Mouse (Mus musculus): ENCODE results near the gene Rsbn1. TPM values are rescaled to one million over a fixed set of nuclear protein-coding genes. Genes with fewer than 3 reads are reported as not detected.

The Rsbn1 gene
- polyA plus RNA-seq, 1 experiment from 2014 or later, result 10.4 TPM

DNA sequence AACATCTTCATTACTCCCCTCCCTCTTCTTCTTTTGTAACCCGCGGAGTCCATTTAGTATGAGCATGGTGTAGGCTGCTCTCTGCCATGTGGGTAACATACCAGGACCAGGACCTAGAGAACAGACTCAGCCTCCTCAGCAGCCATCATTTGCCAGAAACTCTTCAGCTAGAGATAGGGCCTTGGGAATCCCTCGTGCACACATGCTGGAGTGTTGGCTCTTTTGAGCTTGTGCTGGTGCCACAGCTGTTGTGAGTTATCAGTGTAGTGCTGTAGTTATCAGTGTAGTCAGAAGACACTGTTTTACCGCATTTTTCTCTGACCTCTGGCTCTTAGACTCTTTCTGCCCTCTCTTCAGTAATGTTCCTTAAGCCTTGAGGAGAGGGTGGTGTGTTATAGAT lies 75.4 kb downstream of the Rsbn1 start:
- ATAC-seq (no peak), DNase-seq (ENCODE audit: low spot score) (no peak)
- no peak overlapping the region for H3K4me2 ChIP-seq (replicated peaks; ENCODE audit: low read depth, low read length)
- no peaks in the 10 kb centered on the region for H3K27me3 ChIP-seq (replicated peaks; ENCODE audit: insufficient read depth, low read length)
- H3K4me3 ChIP-seq (ENCODE audit: low read depth, low read length), result no peak overlapping the region
- 85% methylated on average over 4 of the region's 4 CpGs for WGBS
- peaks cover 16% of the 10 kb centered on the region for H3K36me3 ChIP-seq (ENCODE audit: insufficient read depth, low read length)
- H3K27ac ChIP-seq (ENCODE audit: low read length), result no peak overlapping the region
- TF ChIP-seq EP300 (IDR thresholded peaks at IDR 0.05) (no peak), CTCF (IDR thresholded peaks at IDR 0.05) (no peak)
- no peaks in the 10 kb centered on the region for H3K9me3 ChIP-seq (ENCODE audit: low read length)
- H3K9ac ChIP-seq (replicated peaks; ENCODE audit: low read depth), result no peak overlapping the region
- no peaks in the 10 kb centered on the region for H3K4me1 ChIP-seq (ENCODE audit: insufficient read depth, low read depth, low read length)

DNA sequence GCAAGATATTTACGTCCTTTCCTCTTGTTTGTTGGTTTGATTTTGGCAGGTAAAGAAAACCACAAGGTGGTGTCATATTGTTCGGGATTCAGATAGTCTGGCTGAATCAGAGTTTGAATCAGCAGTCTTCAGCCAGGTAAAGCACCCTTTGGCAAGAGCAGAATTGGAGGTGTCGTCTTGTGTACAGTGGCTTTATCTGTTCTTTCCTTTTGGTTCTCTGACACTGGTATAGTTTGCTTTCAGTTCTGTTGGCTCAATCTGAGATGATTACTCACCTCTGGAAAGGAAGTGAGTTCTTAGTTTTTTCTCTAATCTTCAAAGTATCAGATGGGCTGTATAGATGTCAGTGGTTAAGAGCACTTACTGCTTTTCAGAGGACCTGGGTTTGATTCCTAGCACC lies 77.4 kb downstream of the Rsbn1 start:
- no peak overlapping the region for H3K27ac ChIP-seq (ENCODE audit: low read length)
- peaks cover 16% of the 10 kb centered on the region for H3K36me3 ChIP-seq (ENCODE audit: insufficient read depth, low read length)
- H3K9me3 ChIP-seq (ENCODE audit: low read length), result no peaks in the 10 kb centered on the region
- H3K27me3 ChIP-seq (replicated peaks; ENCODE audit: insufficient read depth, low read length), result no peaks in the 10 kb centered on the region
- H3K4me2 ChIP-seq (replicated peaks; ENCODE audit: low read depth, low read length), result no peak overlapping the region
- 94% methylated on average over 3 of the region's 3 CpGs for WGBS
- H3K9ac ChIP-seq (replicated peaks; ENCODE audit: low read depth), result no peak overlapping the region
- no peaks in the 10 kb centered on the region for H3K4me1 ChIP-seq (ENCODE audit: insufficient read depth, low read depth, low read length)
- ATAC-seq (no peak), DNase-seq (ENCODE audit: low spot score) (no peak)
- H3K4me3 ChIP-seq (ENCODE audit: low read depth, low read length), result no peak overlapping the region
- TF ChIP-seq CTCF (IDR thresholded peaks at IDR 0.05) (no peak), EP300 (IDR thresholded peaks at IDR 0.05) (no peak)

DNA sequence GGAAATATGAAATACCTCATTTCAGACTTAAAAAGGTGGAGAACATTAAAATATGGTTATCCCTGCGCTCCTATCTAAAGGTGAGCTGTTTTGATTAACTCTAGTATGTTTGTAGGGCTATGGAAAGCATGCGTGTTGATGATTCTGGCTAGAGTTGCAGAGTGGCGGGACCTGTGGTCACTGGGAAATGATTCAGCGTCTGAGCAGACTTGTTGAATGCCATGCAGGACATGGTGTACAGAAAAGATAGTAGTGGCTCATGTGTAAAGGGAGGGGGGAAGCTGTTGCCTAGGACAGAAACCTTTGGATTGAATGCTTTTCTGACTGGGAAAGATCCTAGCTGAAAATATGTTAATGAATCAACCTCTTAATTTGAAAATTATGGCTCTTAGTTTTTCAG lies 84.8 kb downstream of the Rsbn1 start:
- 93% methylated on average over 4 of the region's 4 CpGs for WGBS
- Histone ChIP-seq H3K9me3 (ENCODE audit: low read length) (no peaks in the 10 kb centered on the region), H3K4me1 (ENCODE audit: insufficient read depth, low read depth, low read length) (no peaks in the 10 kb centered on the region), H3K36me3 (ENCODE audit: insufficient read depth, low read length) (peaks cover 10% of the 10 kb centered on the region; the same call in 1 of the 2 replicates), H3K4me2 (replicated peaks; ENCODE audit: low read depth, low read length) (no peak overlapping the region), H3K4me3 (ENCODE audit: low read depth, low read length) (no peak overlapping the region), H3K27me3 (replicated peaks; ENCODE audit: insufficient read depth, low read length) (no peaks in the 10 kb centered on the region), H3K27ac (ENCODE audit: low read length) (no peak overlapping the region), H3K9ac (replicated peaks; ENCODE audit: low read depth) (no peak overlapping the region)
- DNase-seq (ENCODE audit: low spot score) (no peak), ATAC-seq (no peak)
- TF ChIP-seq CTCF (IDR thresholded peaks at IDR 0.05) (no peak), EP300 (IDR thresholded peaks at IDR 0.05) (no peak)

DNA sequence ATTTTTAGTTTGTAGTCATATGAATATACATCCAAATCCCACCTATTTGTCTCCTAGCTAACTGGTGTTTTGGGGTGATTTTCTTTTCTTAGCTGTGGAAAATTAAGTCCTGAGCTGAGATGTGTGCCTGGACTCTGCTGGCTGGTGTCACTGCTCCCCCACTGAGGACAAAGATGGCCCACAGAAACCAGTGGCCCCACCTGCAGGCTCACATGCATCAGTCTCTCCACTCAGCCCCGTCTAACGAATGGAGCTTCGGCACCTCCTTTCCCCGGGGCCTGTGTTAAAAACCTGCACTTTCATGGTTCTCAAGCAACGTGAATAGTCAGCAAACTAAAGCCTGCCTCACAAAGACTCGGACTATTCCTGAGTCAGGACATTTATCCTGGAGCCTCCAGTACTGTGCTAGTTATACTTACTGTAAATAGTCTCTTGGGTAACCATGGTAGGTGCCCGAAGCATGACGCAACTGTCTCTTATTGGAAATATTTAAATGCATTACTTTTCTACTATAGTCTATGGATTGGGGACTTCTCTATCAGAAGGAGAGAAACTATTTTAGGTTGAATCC lies 93.1 kb downstream of the Rsbn1 start:
- no peak overlapping the region for H3K4me3 ChIP-seq (ENCODE audit: low read depth, low read length)

DNA sequence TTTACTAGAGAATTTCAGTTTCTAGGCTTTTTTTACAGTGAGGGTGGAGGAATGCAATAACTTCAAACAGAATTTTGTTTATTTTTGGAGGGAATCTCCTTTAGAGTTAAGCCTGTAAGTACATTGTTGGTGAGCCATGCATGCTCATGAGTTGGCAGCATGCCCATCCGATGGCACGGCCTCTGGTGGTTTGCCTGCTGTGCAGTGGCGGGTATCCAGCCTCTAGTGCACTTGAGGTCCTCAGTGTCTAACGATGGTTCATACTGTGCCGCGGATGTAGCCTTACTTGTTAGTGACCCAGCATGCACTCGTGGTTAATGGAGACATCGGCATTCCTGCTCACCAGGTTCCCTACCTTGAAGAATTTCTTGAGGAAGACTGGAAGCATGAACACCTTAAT lies 93.6 kb downstream of the Rsbn1 start:
- Histone ChIP-seq H3K4me3 (ENCODE audit: low read depth, low read length) (no peak overlapping the region), H3K4me2 (replicated peaks; ENCODE audit: low read depth, low read length) (no peak overlapping the region), H3K27me3 (replicated peaks; ENCODE audit: insufficient read depth, low read length) (no peaks in the 10 kb centered on the region), H3K9me3 (ENCODE audit: low read length) (no peaks in the 10 kb centered on the region), H3K4me1 (ENCODE audit: insufficient read depth, low read depth, low read length) (no peaks in the 10 kb centered on the region), H3K27ac (ENCODE audit: low read length) (no peak overlapping the region), H3K36me3 (ENCODE audit: insufficient read depth, low read length) (no peaks in the 10 kb centered on the region), H3K9ac (replicated peaks; ENCODE audit: low read depth) (no peak overlapping the region)
- TF ChIP-seq EP300 (IDR thresholded peaks at IDR 0.05), result no peak
- no peak for TF ChIP-seq CTCF (IDR thresholded peaks at IDR 0.05)
- peak; percentile 38 for DNase-seq (ENCODE audit: low spot score)
- ATAC-seq, result peak; percentile 37; the same call in 1 of the 2 replicates
- WGBS, result 60% methylated on average over 8 of the region's 8 CpGs

More for the DNA sequence above, 93.1 kb downstream of the Rsbn1 start:
- Histone ChIP-seq H3K27ac (ENCODE audit: low read length) (no peak overlapping the region), H3K36me3 (ENCODE audit: insufficient read depth, low read length) (no peaks in the 10 kb centered on the region), H3K4me2 (replicated peaks; ENCODE audit: low read depth, low read length) (no peak overlapping the region), H3K9ac (replicated peaks; ENCODE audit: low read depth) (no peak overlapping the region), H3K9me3 (ENCODE audit: low read length) (no peaks in the 10 kb centered on the region), H3K27me3 (replicated peaks; ENCODE audit: insufficient read depth, low read length) (no peaks in the 10 kb centered on the region), H3K4me1 (ENCODE audit: insufficient read depth, low read depth, low read length) (no peaks in the 10 kb centered on the region)
- DNase-seq (ENCODE audit: low spot score) (no peak), ATAC-seq (no peak)
- TF ChIP-seq EP300 (IDR thresholded peaks at IDR 0.05), result no peak
- no peak for TF ChIP-seq CTCF (IDR thresholded peaks at IDR 0.05)
- 81% methylated on average over 8 of the region's 8 CpGs for WGBS

DNA sequence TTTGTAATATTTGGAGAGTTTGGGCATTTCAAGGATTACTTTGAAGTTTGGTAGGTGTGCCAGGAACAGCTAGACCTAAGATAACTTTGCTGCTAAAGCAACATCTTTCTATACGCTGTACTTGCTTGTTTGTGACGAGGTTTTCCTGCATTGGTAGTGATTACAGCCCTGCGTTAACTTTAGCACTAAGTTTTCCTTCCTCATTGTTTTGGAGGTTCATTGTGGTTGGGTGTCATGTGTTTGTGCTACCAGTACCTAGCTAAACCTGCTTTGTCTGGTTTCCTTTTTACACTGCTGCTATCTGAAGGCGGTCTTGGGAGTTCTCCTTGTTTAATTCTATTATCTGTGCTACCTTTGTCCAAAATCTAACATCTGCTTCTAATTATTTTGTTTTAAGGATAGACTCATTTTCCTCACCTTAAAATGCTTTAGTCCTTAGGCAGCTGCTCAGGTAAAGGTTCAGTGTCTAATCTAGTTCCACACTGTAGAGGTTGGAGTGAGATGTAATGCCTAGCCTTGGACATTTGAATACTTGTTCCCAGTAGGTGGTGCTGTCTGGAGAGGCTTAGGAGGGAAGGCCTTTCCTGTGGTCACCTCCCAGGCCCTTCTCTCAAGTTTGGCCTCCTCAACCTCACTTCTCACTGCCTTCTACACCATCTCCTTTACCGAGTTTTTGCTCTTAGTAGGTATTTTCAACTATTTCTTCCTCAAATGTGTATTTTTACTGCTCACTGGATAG lies 96.2 kb downstream of the Rsbn1 start:
- peak; percentile 43 for TF ChIP-seq CTCF (IDR thresholded peaks at IDR 0.05)
- no peak for TF ChIP-seq EP300 (IDR thresholded peaks at IDR 0.05)
- Histone ChIP-seq H3K4me3 (ENCODE audit: low read depth, low read length) (no peak overlapping the region), H3K36me3 (ENCODE audit: insufficient read depth, low read length) (peaks cover 7% of the 10 kb centered on the region; the same call in 1 of the 2 replicates), H3K4me2 (replicated peaks; ENCODE audit: low read depth, low read length) (no peak overlapping the region), H3K27me3 (replicated peaks; ENCODE audit: insufficient read depth, low read length) (no peaks in the 10 kb centered on the region), H3K9me3 (ENCODE audit: low read length) (no peaks in the 10 kb centered on the region), H3K4me1 (ENCODE audit: insufficient read depth, low read depth, low read length) (no peaks in the 10 kb centered on the region), H3K9ac (replicated peaks; ENCODE audit: low read depth) (no peak overlapping the region), H3K27ac (ENCODE audit: low read length) (no peak overlapping the region)
- 86% methylated on average over 5 of the region's 5 CpGs for WGBS
- ATAC-seq (no peak), DNase-seq (ENCODE audit: low spot score) (no peak)
